Mouse (Mus musculus): Measurements from ENCODE around the gene Olfr319.
"Not testable (repeated sequence)": the region's sequence is repeated elsewhere in the genome, so short reads cannot be mapped to it uniquely, and the experiment has no call there.

The Olfr319 gene

DNA sequence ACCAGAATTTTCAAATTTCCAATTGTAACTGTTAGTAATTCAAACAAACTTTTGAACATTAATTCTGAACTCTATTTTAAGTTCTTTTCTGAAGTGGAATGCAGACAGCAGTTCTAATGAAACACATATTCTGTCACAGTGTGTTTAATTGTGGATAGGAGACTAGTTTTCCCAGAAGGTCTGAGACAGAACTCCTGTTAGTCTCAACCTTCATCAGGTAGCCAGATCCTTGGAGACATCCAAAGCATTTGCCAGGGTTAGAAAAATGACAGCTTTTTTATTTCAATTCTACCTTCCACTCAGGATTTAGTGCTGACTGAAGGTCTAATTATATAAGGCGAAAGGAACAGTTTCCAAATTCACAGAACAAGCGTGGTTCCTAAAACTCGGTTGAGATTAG, at the start of gene Olfr319:
Gene Olfr319 (plus strand): TSS at position 301 of the 400 bp plus-strand sequence.
- DNase-seq (ENCODE audit: low spot score) = no peak

DNA sequence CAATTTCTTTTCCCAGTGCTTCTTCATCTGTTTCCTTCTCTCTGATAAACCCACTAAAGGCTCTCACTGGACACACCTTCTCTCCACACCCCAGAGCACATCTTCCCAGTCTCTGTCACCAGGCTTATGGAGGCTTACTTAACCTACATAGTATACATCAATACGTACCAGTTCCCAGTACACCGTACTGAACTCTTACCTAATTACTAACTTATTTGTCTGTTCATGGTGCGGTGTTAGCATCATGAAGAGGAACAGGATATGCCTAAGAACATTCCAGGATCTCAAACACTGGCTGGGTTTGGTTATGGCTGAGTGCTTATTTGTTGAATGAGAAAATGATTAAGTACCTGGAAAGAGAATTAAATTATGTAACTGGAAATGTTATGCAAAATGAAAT, 43.8 kb upstream of the Olfr319 start:
- no peak for DNase-seq (ENCODE audit: low spot score)

- no peak for DNase-seq (ENCODE audit: low spot score)
Observed at GRCm38 (mm10) chr11:58658596-58658995, 40.4 kb upstream of the Olfr319 start, which contains the start of gene Olfr322. TSS of gene Olfr322 (plus strand) at chr11:58658782.

- DNase-seq (ENCODE audit: low spot score) = no peak
Observed at GRCm38 (mm10) chr11:58669252-58669651, 29.7 kb upstream of the Olfr319 start.

GRCm38 (mm10) chr11:58671825-58672224, 27.1 kb upstream of the Olfr319 start:
- DNase-seq (ENCODE audit: low spot score) = no peak

GRCm38 (mm10) chr11:58680799-58681198, 18.2 kb upstream of the Olfr319 start, which contains the start of gene Olfr320:
TSS of gene Olfr320 (plus strand) at chr11:58681099.
- no peak for DNase-seq (ENCODE audit: low spot score)

- DNase-seq (ENCODE audit: low spot score) = no peak
Observed at GRCm38 (mm10) chr11:58709086-58709485, 10.1 kb downstream of the Olfr319 start.

GRCm38 (mm10) chr11:58717723-58718122, 18.8 kb downstream of the Olfr319 start:
- not testable (repeated sequence) for DNase-seq (ENCODE audit: low spot score)

DNA sequence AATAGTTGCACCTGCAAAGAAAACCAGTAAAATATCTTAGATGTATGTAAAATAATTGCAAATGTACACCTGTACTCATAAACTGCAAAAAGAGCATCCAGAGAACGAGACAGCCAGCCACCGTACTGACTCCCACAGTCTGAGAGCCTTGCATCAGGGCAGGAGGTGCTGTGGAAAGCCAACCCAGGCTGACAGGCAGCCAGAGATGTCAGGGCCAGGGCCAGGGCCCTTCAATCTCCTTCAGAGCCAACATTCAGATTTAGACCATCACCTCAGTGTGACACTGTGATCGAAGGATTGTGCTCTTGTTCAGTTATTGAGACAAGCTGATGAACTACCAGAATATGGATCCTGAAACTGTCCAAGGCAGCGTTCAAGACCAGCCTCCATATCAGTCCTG, 20.7 kb downstream of the Olfr319 start:
- DNase-seq (ENCODE audit: low spot score) = no peak

- DNase-seq (ENCODE audit: low spot score) = no peak
Observed at GRCm38 (mm10) chr11:58723914-58724313, 25.0 kb downstream of the Olfr319 start, which contains the start of gene Olfr318. TSS of gene Olfr318 (minus strand) at chr11:58724014.

- not testable (repeated sequence) for DNase-seq (ENCODE audit: low spot score)
Observed at GRCm38 (mm10) chr11:58727896-58728650, 29.1 kb downstream of the Olfr319 start.

DNA sequence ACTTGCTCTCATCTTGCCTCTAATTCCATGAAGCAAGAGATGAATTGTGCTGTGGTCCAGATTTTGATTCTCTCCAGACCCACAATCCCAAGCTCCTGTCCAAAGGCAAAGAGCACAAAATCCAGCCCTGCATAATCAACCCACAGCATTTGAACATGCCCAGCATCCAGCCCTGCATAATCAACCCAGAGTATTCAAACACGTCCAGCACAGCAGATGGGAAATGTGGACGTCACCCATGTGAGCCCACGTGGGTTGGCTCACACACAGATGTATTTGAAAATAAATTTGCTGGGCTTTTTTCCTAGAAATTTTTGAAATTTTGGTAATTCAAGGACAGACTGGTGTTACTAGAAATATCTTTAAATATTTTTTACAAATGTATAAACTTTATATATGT, 34.4 kb downstream of the Olfr319 start:
- no peak for DNase-seq (ENCODE audit: low spot score)

GRCm38 (mm10) chr11:58738792-58739262, 39.9 kb downstream of the Olfr319 start, which contains the start of gene Olfr317:
TSS of gene Olfr317 (minus strand) at chr11:58739212.
- no peak for DNase-seq (ENCODE audit: low spot score)

GRCm38 (mm10) chr11:58751096-58751495, 52.1 kb downstream of the Olfr319 start:
- DNase-seq (ENCODE audit: low spot score) = not testable (repeated sequence)

DNA sequence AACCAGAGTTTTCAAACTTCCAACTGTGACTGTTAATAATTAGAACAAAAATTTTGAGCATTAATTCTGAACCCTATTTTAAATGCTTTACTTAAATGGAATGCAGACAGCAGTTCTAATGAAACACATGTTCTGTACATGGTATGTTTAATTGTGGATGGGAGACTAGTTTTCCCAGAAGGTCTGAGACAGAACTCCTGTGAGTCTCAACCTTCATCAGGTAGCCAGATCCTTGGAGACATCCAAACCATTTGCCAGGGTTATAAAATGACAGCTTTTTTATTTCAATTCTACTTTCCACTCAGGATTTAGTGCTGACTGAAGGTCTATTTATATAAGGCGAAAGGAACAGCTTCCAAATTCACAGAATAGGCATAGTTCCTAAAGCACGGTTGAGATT, 53.5 kb downstream of the Olfr319 start, which contains the start of gene Olfr316:
Gene Olfr316 (plus strand): TSS at position 301 of the 400 bp plus-strand sequence.
- DNase-seq (ENCODE audit: low spot score) = no peak
